Mouse (Mus musculus): ENCODE measurements at regions not wholly inside any gene's neighbourhood (a gene's known extent, or its start where the extent isn't known, plus 50 kb on each side); places are given as distances from the start of the nearest gene placed in this dataset.

GRCm38 (mm10) chr8:128156221-128156620 lies 202.2 kb upstream of the Nrp1 start:
- no peak for TF ChIP-seq POLR2A (IDR thresholded peaks at IDR 0.05; ENCODE audit: extremely low read depth, insufficient read depth, low read length)
- no peak for TF ChIP-seq CTCF (IDR thresholded peaks at IDR 0.05; ENCODE audit: extremely low read depth, insufficient read depth, low read length)

All from cortical plate, adult 2 months (tissue).